ENCODE assay signal across 8 mouse cellular contexts in the genomic region with DNA sequence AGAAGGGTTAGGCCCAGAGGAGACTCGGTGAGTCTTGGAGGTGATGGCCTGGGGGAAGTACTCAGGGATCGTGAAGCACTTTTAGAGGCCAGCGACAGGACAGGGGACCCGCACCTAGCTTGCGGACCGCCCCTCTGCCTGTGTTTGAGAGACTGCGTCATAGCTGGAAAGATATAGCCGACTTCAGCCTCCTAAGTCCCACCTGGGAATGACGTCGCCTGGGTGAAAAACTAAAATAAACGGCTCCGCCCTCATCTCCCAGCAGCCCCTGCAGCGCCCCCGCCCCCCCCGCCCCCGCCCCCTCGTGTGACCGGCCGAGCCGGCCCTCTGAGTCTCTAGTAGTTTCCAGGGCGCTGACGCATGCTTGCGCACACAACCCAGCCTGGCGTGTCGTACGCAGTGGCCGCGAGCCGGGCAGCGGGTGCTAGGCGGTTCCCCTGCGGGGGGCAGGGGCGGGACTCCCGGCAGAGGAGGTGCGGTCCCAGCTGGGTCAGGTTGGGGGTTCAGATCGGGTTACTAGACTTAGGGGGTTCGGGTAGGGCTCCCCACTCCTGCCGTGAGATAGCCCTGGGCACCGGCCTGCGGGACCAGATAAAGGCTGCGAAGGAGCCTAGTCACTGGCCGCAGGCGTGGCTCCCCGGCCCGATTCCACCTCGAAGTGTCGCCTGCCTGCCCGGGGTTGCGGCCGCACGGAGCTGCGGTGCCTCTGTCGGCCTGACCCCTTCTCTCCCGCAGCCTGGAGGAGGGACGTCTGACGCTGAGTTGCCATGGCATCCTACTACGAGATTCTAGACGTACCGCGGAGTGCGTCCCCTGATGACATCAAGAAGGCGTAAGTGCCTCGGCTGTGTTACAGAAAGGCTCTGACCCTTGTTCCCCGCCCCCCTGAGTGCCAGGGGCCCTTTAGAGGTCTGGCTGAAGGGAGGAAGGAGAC. TPM values are rescaled to one million over a fixed set of nuclear protein-coding genes. Genes with fewer than 3 reads are reported as not detected.
DNase-seq lines count a peak whose midpoint lies in the region; ATAC-seq and TF ChIP-seq lines count a peak whose summit lies in the region.

A gene (plus strand): TSS at position 290 of the 934 bp plus-strand sequence.

- peak; percentile 82 for ATAC-seq in embryonic facial prominence, embryonic 13.5 days (ENCODE audit: insufficient number of reproducible peaks, insufficient read depth, low FRiP score, low TSS enrichment, low read depth)
- peak; percentile 89 for ATAC-seq in limb, embryonic 13.5 days (ENCODE audit: low FRiP score, low read depth)
- peak; percentile 88 for ATAC-seq in midbrain, embryonic 14.5 days (ENCODE audit: low FRiP score, low TSS enrichment)

- peak; percentile 86 for DNase-seq in 3T3-L1 (ENCODE audit: low read depth, low spot score)
- DNase-seq in adrenal gland, postnatal 25 days = peak; percentile 91
- peak; percentile 93 to 94 for DNase-seq in heart, adult 2 months
- peak; percentile 96 for DNase-seq in kidney, adult 2 months
- DNase-seq in midbrain, embryonic 14.5 days = peak; percentile 83
- peak; percentile 80 to 85 for DNase-seq in spleen, adult 18-20 months

- peak within 1 kb of the TSS; percentile 72 for H3K4me3 ChIP-seq in embryonic facial prominence, embryonic 13.5 days
- H3K4me3 ChIP-seq in heart, adult 2 months = peak within 1 kb of the TSS; percentile 95
- H3K4me3 ChIP-seq in kidney, adult 2 months (ENCODE audit: insufficient read depth, low read depth, low read length) = peak within 1 kb of the TSS; percentile 83
- H3K4me3 ChIP-seq in limb, embryonic 13.5 days = peak within 1 kb of the TSS; percentile 76
- H3K4me3 ChIP-seq in midbrain, embryonic 14.5 days (replicated peaks; ENCODE audit: low read depth, low read length) = peak within 1 kb of the TSS; percentile 68

- WGBS in embryonic facial prominence, embryonic 13.5 days = under 1% methylated on average over 63 of the region's 64 CpGs
- WGBS in heart, adult 2 months = under 1% methylated on average over 63 of the region's 64 CpGs
- WGBS in kidney, adult 2 months = under 1% methylated on average over 64 of the region's 64 CpGs
- WGBS in limb, embryonic 13.5 days = under 1% methylated on average over 64 of the region's 64 CpGs
- WGBS in midbrain, embryonic 14.5 days = under 1% methylated on average over 64 of the region's 64 CpGs

- H3K4me1 ChIP-seq in embryonic facial prominence, embryonic 13.5 days = peaks cover 18% of the 10 kb centered on the region
- H3K4me1 ChIP-seq in heart, adult 2 months (ENCODE audit: control insufficient read depth, insufficient read depth, low read length) = peaks cover 9% of the 10 kb centered on the region
- peaks cover 12% of the 10 kb centered on the region for H3K4me1 ChIP-seq in kidney, adult 2 months (ENCODE audit: control insufficient read depth, insufficient read depth, low read length)
- H3K4me1 ChIP-seq in limb, embryonic 13.5 days = peaks cover 20% of the 10 kb centered on the region
- H3K4me1 ChIP-seq in midbrain, embryonic 14.5 days (ENCODE audit: control insufficient read depth, insufficient read depth, low read length) = peaks cover 8% of the 10 kb centered on the region; the same call in 1 of the 2 replicates

- TF ChIP-seq CTCF in heart, adult 2 months (IDR thresholded peaks at IDR 0.05) = no peak
- no peak for TF ChIP-seq CTCF in kidney, adult 2 months (conservative IDR thresholded peaks at IDR 0.05; ENCODE audit: insufficient read depth, insufficient read length, low read depth, low read length)

- peak within 1 kb of the TSS; percentile 93 for H3K4me2 ChIP-seq in embryonic facial prominence, embryonic 13.5 days
- H3K4me2 ChIP-seq in limb, embryonic 13.5 days (replicated peaks) = peak within 1 kb of the TSS; percentile 89
- peak within 1 kb of the TSS; percentile 94 for H3K4me2 ChIP-seq in midbrain, embryonic 14.5 days (ENCODE audit: low read length)

- peak; percentile 35; the same call in 1 of the 2 replicates for TF ChIP-seq EP300 in heart, adult 2 months (IDR thresholded peaks at IDR 0.05; ENCODE audit: insufficient read depth, low read depth, low read length)

- peak; percentile 98 for TF ChIP-seq POLR2A in heart, adult 2 months (IDR thresholded peaks at IDR 0.05; ENCODE audit: insufficient read depth, low read depth, low read length)
- peak; percentile 69 for TF ChIP-seq POLR2A in kidney, adult 2 months (IDR thresholded peaks at IDR 0.05; ENCODE audit: low read depth, low read length)

- H3K27ac ChIP-seq in embryonic facial prominence, embryonic 13.5 days = peak within 1 kb of the TSS; percentile 80
- H3K27ac ChIP-seq in heart, adult 2 months = peak within 1 kb of the TSS; percentile 94
- H3K27ac ChIP-seq in kidney, adult 2 months (ENCODE audit: insufficient read depth, low read depth, low read length) = peak within 1 kb of the TSS; percentile 100
- peak within 1 kb of the TSS; percentile 81 for H3K27ac ChIP-seq in limb, embryonic 13.5 days
- peak within 1 kb of the TSS; percentile 85 for H3K27ac ChIP-seq in midbrain, embryonic 14.5 days (replicated peaks; ENCODE audit: low read depth, low read length)

- H3K79me2 ChIP-seq in heart, adult 2 months (replicated peaks; ENCODE audit: control insufficient read depth, insufficient read depth, low read length) = no peaks in the 10 kb centered on the region

- no peaks in the 10 kb centered on the region for H3K9me3 ChIP-seq in embryonic facial prominence, embryonic 13.5 days
- H3K9me3 ChIP-seq in limb, embryonic 13.5 days = no peaks in the 10 kb centered on the region
- H3K9me3 ChIP-seq in midbrain, embryonic 14.5 days (ENCODE audit: control insufficient read depth, low read length) = no peaks in the 10 kb centered on the region

- intact Hi-C loops in heart, adult 2 months (cut with DNase I) = loop anchor here (1.0 to 5.0 kb wide), 4 partner anchors 11 to 81 kb away; a partner anchor contains a TSS

- peaks cover 6% of the 10 kb centered on the region; the same call in 1 of the 2 replicates for H3K27me3 ChIP-seq in embryonic facial prominence, embryonic 13.5 days
- H3K27me3 ChIP-seq in heart, adult 2 months (ENCODE audit: control insufficient read depth, insufficient read depth, low read length) = no peaks in the 10 kb centered on the region
- no peaks in the 10 kb centered on the region for H3K27me3 ChIP-seq in kidney, adult 2 months (replicated peaks; ENCODE audit: control insufficient read depth, insufficient read depth, low read length)
- H3K27me3 ChIP-seq in limb, embryonic 13.5 days = no peaks in the 10 kb centered on the region
- H3K27me3 ChIP-seq in midbrain, embryonic 14.5 days (ENCODE audit: control insufficient read depth, insufficient read depth, low read length) = no peaks in the 10 kb centered on the region

- peak within 1 kb of the TSS; percentile 91 for H3K9ac ChIP-seq in embryonic facial prominence, embryonic 13.5 days
- peak within 1 kb of the TSS; percentile 96 for H3K9ac ChIP-seq in heart, adult 2 months (ENCODE audit: low read depth, low read length)
- peak within 1 kb of the TSS; percentile 88 for H3K9ac ChIP-seq in limb, embryonic 13.5 days
- peak within 1 kb of the TSS; percentile 86 for H3K9ac ChIP-seq in midbrain, embryonic 14.5 days (replicated peaks; ENCODE audit: low read length)

- peaks cover 22% of the 10 kb centered on the region for H3K36me3 ChIP-seq in embryonic facial prominence, embryonic 13.5 days
- no peaks in the 10 kb centered on the region; the same call in 1 of the 2 replicates for H3K36me3 ChIP-seq in heart, adult 2 months (ENCODE audit: control insufficient read depth, insufficient read depth, low read length)
- H3K36me3 ChIP-seq in kidney, adult 2 months (ENCODE audit: control insufficient read depth, insufficient read depth, low read length) = no peaks in the 10 kb centered on the region; the same call in 1 of the 2 replicates
- peaks cover 19% of the 10 kb centered on the region for H3K36me3 ChIP-seq in limb, embryonic 13.5 days
- H3K36me3 ChIP-seq in midbrain, embryonic 14.5 days (ENCODE audit: control insufficient read depth, insufficient read depth, low read length) = peaks cover 14% of the 10 kb centered on the region

RNA-seq across cellular contexts. Expression of the gene that starts here (rescaled TPM):
- 67.3 and 85.6 TPM in 2 replicates for total RNA-seq in adrenal gland, postnatal 25 days (2021)
- 36.6 and 47.8 TPM in 2 replicates for polyA plus RNA-seq in embryonic facial prominence, embryonic 13.5 days (2015; fragmentation: Nextera tagmentation; extraction: Ambion mirVana)
- total RNA-seq in heart, adult 2 months (2021) = 100 to 1,000 TPM; 111 to 129 TPM
- polyA plus RNA-seq in heart, adult 2 months (2012; rRNA removed) = 67.9 and 93.3 TPM in 2 replicates
- 41.1 and 42.6 TPM in 2 replicates for polyA plus RNA-seq in kidney, adult 2 months (2012; rRNA removed)
- 41.9 and 45.4 TPM in 2 replicates for polyA plus RNA-seq in limb, embryonic 13.5 days (2015; fragmentation: Nextera tagmentation; extraction: Ambion mirVana)
- 29.5 and 38.3 TPM in 2 replicates for polyA plus RNA-seq in midbrain, embryonic 14.5 days (2014; fragmentation: Nextera tagmentation; extraction: Ambion mirVana)

Comparison
In these comparisons a context has a peak if more than half of its experiments do, and no peak if none do; other contexts are left out.
1. Peak in every context shown above with its lines: DNase-seq, ATAC-seq, H3K4me3 ChIP-seq and H3K27ac ChIP-seq.